Mouse (Mus musculus) c-Kit-positive CD71-negative TER-119-negative erythroid progenitor cells, embryonic 14.5 days (primary cell): ENCODE data around the gene Trim2.

Source experiments
- DNase-seq: peaks from one replicate; pipeline ENCODE4 v3.0.0-alpha.2; 2013; ENCODE audit warnings: low read depth

Trim2 gene

GRCm38 (mm10) chr3:84319504-84319903 is 12.8 kb upstream of the Trim2 start:
- DNase-seq, result no peak

GRCm38 (mm10) chr3:84318865-84319264 is 12.2 kb upstream of the Trim2 start:
- DNase-seq, result no peak

GRCm38 (mm10) chr3:84314651-84315191 is 8.0 kb upstream of the Trim2 start:
- peak; percentile 66 for DNase-seq

- DNase-seq, result no peak
These were observed 7.3 kb upstream of the Trim2 start for GRCm38 (mm10) chr3:84313801-84314541.

- DNase-seq, result peak; percentile 53
These were observed 6.5 kb upstream of the Trim2 start for GRCm38 (mm10) chr3:84313003-84313800.

- DNase-seq, result no peak
These were observed 5.6 kb upstream of the Trim2 start for GRCm38 (mm10) chr3:84312326-84312725.

- no peak for DNase-seq
These were observed 839 bp upstream of the Trim2 start for GRCm38 (mm10) chr3:84307516-84307915.

- DNase-seq, result no peak
These were observed 761 bp downstream of the Trim2 start for GRCm38 (mm10) chr3:84305722-84306510.

GRCm38 (mm10) chr3:84305010-84305692 is 1.5 kb downstream of the Trim2 start:
- DNase-seq, result no peak

- DNase-seq, result no peak
These were observed 2.2 kb downstream of the Trim2 start for GRCm38 (mm10) chr3:84304339-84305009.

- DNase-seq, result no peak
These were observed 3.2 kb downstream of the Trim2 start for GRCm38 (mm10) chr3:84303395-84303949.

GRCm38 (mm10) chr3:84302273-84302672 is 4.4 kb downstream of the Trim2 start:
- no peak for DNase-seq

- no peak for DNase-seq
These were observed 5.0 kb downstream of the Trim2 start for GRCm38 (mm10) chr3:84301674-84302073.

GRCm38 (mm10) chr3:84298186-84298585 is 8.5 kb downstream of the Trim2 start:
- no peak for DNase-seq

GRCm38 (mm10) chr3:84296676-84297075 is 10.0 kb downstream of the Trim2 start:
- no peak for DNase-seq

- no peak for DNase-seq
These were observed 11.9 kb downstream of the Trim2 start for GRCm38 (mm10) chr3:84294734-84295133.

- DNase-seq, result no peak
These were observed 12.7 kb downstream of the Trim2 start for GRCm38 (mm10) chr3:84293666-84294595.

GRCm38 (mm10) chr3:84292238-84292637 is 14.4 kb downstream of the Trim2 start:
- no peak for DNase-seq

- DNase-seq, result no peak
These were observed 17.7 kb downstream of the Trim2 start for GRCm38 (mm10) chr3:84288931-84289330.

GRCm38 (mm10) chr3:84287256-84287655 is 19.4 kb downstream of the Trim2 start:
- no peak for DNase-seq
